In genomic region chr17:51762503-51762902, GRCm38 (mm10) we compare ENCODE assay signal across 28 mouse cellular contexts.
DNase-seq lines count a peak whose midpoint lies in the region; ATAC-seq and TF ChIP-seq lines count a peak whose summit lies in the region.
"Had no signal": no experiment of that assay in that cellular context is flagged by ENCODE, and none has a peak within 500 bp of the region (broad histone marks: within the 10 kb centered on the region; RNA-seq: fewer than 3 reads in every experiment).

No protein-coding gene starts in this region.

- DNase-seq in heart, adult 11 months, result peak; percentile 45
- no peak for DNase-seq in heart, adult 2 months
- peak; percentile 67 for DNase-seq in CD4-positive, CD25-positive, alpha-beta regulatory T cell, adult 2 months (ENCODE audit: low read depth, low spot score)
- DNase-seq in cerebellum, postnatal 25 days, result no peak
- DNase-seq in heart, adult 18-20 months, result no peak
- DNase-seq: adrenal gland, adult 8-10 months; cerebellum, adult 9-11 months; gastrocnemius, postnatal 14 days; heart, postnatal 10 days; kidney, adult 9 months; kidney, postnatal 10 days; liver, postnatal 0 days; lung, postnatal 36 days; thymus, postnatal 25 days had no signal

- WGBS in heart, adult 2 months, result 74% methylated on average over 7 of the region's 7 CpGs
- WGBS in limb, embryonic 15.5 days, result 56% methylated on average over 7 of the region's 7 CpGs

- ATAC-seq in granulocyte monocyte progenitor cell, adult 5-6 weeks (replicated peaks; ENCODE audit: poor library complexity, severe bottlenecking), result peak; percentile 45; the same call in 1 of the 2 replicates
- ATAC-seq in limb, embryonic 15.5 days (ENCODE audit: insufficient number of reproducible peaks, low FRiP score, low TSS enrichment, low read depth), result no peak
- ATAC-seq in megakaryocyte-erythroid progenitor cell, adult 5-6 weeks (replicated peaks; ENCODE audit: low FRiP score, low TSS enrichment, poor library complexity, severe bottlenecking), result no peak
- ATAC-seq: forebrain, embryonic 13.5 days; hindbrain, postnatal 0 days; intestine, postnatal 0 days; liver, embryonic 12.5 days; liver, postnatal 0 days had no signal

- intact Hi-C loops in heart, adult 2 months (cut with DNase I), result no loop called here

- no peak for TF ChIP-seq CTCF in heart, adult 2 months (IDR thresholded peaks at IDR 0.05)

- no peak overlapping the region for H3K4me3 ChIP-seq in heart, adult 2 months
- H3K4me3 ChIP-seq in limb, embryonic 15.5 days, result no peak overlapping the region
- H3K4me3 ChIP-seq: embryonic facial prominence, embryonic 10.5 days; embryonic facial prominence, embryonic 15.5 days; forebrain, embryonic 13.5 days; heart, embryonic 13.5 days; hindbrain, embryonic 10.5 days; liver, embryonic 12.5 days; midbrain, embryonic 12.5 days; myocyte; neural tube, embryonic 13.5 days had no signal

- no peaks in the 10 kb centered on the region for H3K27me3 ChIP-seq in heart, adult 2 months (ENCODE audit: control insufficient read depth, insufficient read depth, low read length)
- H3K27me3 ChIP-seq in limb, embryonic 15.5 days, result peaks cover 4% of the 10 kb centered on the region
- H3K27me3 ChIP-seq: embryonic facial prominence, embryonic 15.5 days; forebrain, embryonic 13.5 days; heart, embryonic 13.5 days; liver, embryonic 12.5 days; midbrain, embryonic 12.5 days; neural tube, embryonic 13.5 days had no signal

- H3K36me3 ChIP-seq in heart, adult 2 months (ENCODE audit: control insufficient read depth, insufficient read depth, low read length), result no peaks in the 10 kb centered on the region
- H3K36me3 ChIP-seq in limb, embryonic 15.5 days, result no peaks in the 10 kb centered on the region
- H3K36me3 ChIP-seq: embryonic facial prominence, embryonic 15.5 days; liver, embryonic 12.5 days had no signal

- TF ChIP-seq POLR2A in heart, adult 2 months (IDR thresholded peaks at IDR 0.05; ENCODE audit: insufficient read depth, low read depth, low read length), result no peak

- H3K9ac ChIP-seq in heart, adult 2 months (ENCODE audit: low read depth, low read length), result no peak overlapping the region
- no peak overlapping the region for H3K9ac ChIP-seq in limb, embryonic 15.5 days
- H3K9ac ChIP-seq: embryonic facial prominence, embryonic 15.5 days; forebrain, embryonic 13.5 days; heart, embryonic 13.5 days; liver, embryonic 12.5 days; liver, postnatal 0 days; midbrain, embryonic 12.5 days; neural tube, embryonic 13.5 days had no signal

- H3K9me3 ChIP-seq in limb, embryonic 15.5 days, result no peaks in the 10 kb centered on the region
- H3K9me3 ChIP-seq: embryonic facial prominence, embryonic 10.5 days; embryonic facial prominence, embryonic 15.5 days; forebrain, embryonic 13.5 days; heart, embryonic 13.5 days; hindbrain, embryonic 10.5 days; liver, embryonic 12.5 days; midbrain, embryonic 12.5 days; neural tube, embryonic 13.5 days had no signal

- TF ChIP-seq EP300 in heart, adult 2 months (IDR thresholded peaks at IDR 0.05; ENCODE audit: insufficient read depth, low read depth, low read length), result no peak

- no peak overlapping the region for H3K4me2 ChIP-seq in limb, embryonic 15.5 days
- H3K4me2 ChIP-seq: embryonic facial prominence, embryonic 15.5 days; forebrain, embryonic 13.5 days; heart, embryonic 13.5 days; liver, embryonic 12.5 days; midbrain, embryonic 12.5 days; neural tube, embryonic 13.5 days had no signal

- H3K4me1 ChIP-seq in heart, adult 2 months (ENCODE audit: control insufficient read depth, insufficient read depth, low read length), result no peaks in the 10 kb centered on the region
- peaks cover 19% of the 10 kb centered on the region for H3K4me1 ChIP-seq in limb, embryonic 15.5 days
- H3K4me1 ChIP-seq: heart, embryonic 13.5 days; hindbrain, embryonic 10.5 days; liver, embryonic 12.5 days had no signal

- no peak overlapping the region for H3K27ac ChIP-seq in heart, adult 2 months
- 0 out of 2 replicates have a peak overlapping the region, but pooled peaks have one; percentile 4 for H3K27ac ChIP-seq in limb, embryonic 15.5 days
- H3K27ac ChIP-seq: embryonic facial prominence, embryonic 10.5 days; embryonic facial prominence, embryonic 15.5 days; forebrain, embryonic 13.5 days; heart, embryonic 13.5 days; hindbrain, embryonic 10.5 days; hindbrain, postnatal 0 days; liver, embryonic 12.5 days; midbrain, embryonic 12.5 days; neural tube, embryonic 13.5 days had no signal

- no peaks in the 10 kb centered on the region for H3K79me2 ChIP-seq in heart, adult 2 months (replicated peaks; ENCODE audit: control insufficient read depth, insufficient read depth, low read length)

Comparison
In these comparisons a context has a peak if more than half of its experiments do, and no peak if none do; other contexts are left out.
1. DNase-seq: peak in heart, adult 11 months (single experiment) and CD4-positive, CD25-positive, alpha-beta regulatory T cell, adult 2 months (single experiment); none in heart, adult 2 months (0 of 2), cerebellum, postnatal 25 days (0 of 2) and heart, adult 18-20 months (0 of 2).